Mouse (Mus musculus) CD4-positive, CD25-positive, alpha-beta regulatory T cell, adult 2 months (primary cell): Measurements from ENCODE around the gene Eif2s2.
"Not testable (repeated sequence)": the region's sequence is repeated elsewhere in the genome, so short reads cannot be mapped to it uniquely, and the experiment has no call there.

Experiments used
- DNase-seq: peaks from one replicate; pipeline ENCODE4 v3.0.0-alpha.2; 2012; ENCODE audit warnings: low read depth, low spot score

Gene Eif2s2

DNA sequence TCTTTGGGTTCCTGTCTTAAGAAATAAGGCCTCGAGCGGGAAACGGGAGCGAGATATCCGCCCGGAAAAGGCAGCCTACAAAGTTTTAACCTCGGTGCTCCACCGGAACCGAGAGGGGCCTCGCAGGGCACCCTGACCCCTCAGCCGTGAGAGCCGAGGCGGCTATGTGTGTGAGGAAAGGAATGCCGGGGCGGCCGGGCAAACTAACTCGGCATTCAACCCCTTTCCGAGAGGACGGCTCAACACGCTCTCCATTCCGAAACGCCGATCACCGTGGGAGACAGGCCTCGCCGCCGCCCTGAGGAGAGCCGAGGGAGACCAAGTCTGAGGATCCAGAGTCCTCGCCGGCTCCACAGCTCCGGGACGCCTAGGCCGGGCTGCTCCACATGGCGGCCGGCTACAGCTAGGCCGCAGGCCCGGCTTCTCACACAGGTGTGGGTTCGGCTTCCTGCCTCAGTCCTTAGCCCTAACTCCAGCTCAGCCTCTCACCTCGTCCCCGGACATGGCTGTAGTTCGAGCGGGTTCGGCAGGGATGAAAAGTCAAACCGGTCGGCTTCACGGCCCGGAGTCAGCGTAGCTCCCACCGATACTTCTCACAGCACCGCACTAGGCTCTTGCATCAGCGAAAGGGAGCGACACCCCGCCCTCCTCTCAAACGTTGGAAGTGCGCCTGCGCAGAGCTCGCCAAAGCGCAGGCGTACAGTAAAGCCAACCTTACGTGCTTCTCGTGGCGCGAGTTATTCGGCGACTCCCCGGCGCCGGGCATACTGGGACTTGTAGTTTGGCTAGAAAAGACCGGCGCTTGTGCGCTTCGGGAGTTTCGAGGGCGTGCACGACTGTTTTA lies at the start of gene Eif2s2:
Gene Eif2s2, minus strand, starts transcription at position 735 of the 844 bp plus-strand sequence.
- peak; percentile 98 for DNase-seq

DNA sequence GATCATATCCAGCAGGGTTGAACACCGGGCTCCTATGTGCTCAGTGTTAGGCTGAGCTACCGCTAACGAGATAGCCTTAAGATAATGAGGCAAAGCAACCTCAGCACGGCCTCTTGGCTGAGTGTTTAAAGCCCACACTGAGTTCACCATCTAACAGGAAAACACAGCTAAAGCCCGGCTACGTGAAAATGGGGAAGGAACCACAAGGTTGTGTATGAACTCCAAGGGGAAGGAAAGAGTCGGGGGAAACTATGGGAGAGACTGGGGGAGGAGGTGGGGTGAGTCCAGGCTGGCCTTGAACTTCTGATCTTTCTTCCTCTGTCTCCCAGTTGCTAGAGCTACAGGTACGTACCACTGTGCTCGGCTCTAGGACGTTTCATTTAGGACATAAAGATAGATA lies 49.2 kb upstream of the Eif2s2 start:
- DNase-seq = no peak

DNA sequence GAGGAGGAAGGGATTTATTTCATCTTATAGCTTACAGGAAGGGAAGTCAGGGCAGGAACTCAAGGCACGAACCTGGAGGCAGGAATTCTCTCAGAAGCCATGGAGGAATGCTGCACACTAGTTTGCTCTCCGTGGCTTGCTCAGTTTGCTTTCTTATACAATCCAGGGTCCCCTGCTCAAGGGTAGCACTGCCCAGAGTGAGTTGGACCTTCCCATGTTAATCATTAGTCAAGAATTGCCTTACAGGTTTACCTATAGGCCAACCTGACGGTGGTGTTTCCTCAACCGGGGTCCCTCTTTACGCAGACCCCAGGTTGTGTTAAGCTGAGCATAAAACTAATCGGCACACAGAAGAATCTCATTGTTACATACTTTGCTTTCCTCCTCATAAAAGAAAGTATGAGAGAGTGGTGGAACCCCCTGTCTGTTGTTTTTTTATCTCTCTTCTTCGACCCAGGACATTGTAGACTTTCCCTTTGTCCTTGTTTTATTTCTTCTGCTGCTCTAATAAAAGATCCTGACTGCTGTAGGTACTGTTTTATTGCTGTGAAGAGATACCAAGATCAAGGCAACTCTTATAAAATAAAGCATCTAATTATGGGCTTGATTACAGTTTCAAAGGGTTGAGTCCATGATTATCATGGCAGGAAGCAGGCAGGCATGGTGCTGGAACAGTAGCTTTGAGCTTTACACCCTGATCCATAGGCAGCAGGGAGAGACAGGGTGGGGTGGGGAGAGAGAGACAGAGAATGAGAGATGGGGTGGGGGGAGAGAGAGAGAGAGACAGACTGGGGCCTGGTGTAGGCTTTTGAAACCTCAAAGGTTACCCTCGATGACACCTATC lies 45.0 kb upstream of the Eif2s2 start:
- no peak for DNase-seq

DNA sequence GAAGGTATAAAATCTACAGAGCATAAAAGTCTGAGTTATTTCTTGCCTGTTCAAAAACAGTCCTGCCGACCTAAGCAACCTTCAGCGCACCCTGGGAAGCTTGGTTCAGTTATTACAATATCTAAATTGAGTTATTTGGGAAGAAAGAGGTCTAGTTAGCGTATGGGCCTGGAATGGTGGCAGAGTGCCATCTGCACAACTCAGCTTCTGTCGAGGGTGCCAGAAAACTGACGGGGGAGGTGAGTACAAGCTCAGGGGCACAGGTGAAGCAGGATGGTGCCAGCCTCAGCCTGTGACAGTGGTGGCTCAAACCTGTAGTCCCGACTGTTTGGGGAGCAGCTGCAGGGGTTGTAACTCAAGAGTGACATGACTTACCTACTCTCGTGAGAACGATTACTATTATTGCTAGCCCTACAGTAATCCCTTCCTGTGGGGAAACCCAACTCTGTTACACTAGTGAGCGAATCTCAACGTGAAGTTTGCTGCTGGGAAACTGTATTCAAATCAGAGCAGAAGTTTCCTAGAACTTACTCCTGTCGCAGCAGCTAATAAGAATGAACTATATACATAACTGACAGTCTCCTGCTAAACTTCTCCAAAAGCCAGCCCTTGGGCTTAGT lies 43.9 kb upstream of the Eif2s2 start:
- DNase-seq = no peak

DNA sequence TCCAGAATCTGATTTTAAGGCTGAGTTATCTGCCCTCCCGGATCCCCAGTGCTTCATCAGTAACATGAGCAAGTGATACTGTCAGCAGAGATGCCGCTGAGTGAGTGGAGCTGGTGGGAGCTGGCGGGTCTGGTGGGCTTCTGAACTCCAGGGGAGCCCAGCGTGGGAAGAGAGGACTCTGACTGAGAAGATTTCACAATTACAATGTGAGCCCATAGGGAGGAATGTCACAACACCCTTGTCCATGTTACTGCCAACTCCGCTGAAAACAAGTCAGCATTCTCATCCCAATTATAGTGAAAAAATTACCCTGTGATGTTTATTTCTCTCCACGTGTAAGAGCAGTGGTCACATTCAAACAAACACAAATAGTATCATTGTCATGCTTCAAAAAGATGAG lies 43.4 kb upstream of the Eif2s2 start:
- DNase-seq = no peak

DNA sequence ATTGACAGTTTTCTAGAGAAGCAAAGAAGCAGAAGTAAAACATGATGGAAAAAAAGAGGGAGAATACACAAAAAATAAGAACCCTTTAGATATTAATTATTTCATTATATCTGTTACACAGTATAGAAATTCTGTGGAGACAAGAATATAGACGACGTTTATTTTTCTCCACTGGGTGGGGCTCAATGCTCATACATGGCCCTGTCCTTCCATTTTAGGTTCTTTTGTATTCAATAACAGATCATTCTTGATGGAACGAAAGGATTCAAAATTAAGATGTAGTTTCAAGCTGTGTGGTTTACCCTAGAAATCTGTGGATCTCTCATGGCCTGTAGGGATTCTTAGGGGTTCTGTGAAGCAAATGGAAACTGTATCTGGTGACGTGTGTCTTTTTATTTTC lies 41.1 kb upstream of the Eif2s2 start:
- DNase-seq = peak; percentile 59

DNA sequence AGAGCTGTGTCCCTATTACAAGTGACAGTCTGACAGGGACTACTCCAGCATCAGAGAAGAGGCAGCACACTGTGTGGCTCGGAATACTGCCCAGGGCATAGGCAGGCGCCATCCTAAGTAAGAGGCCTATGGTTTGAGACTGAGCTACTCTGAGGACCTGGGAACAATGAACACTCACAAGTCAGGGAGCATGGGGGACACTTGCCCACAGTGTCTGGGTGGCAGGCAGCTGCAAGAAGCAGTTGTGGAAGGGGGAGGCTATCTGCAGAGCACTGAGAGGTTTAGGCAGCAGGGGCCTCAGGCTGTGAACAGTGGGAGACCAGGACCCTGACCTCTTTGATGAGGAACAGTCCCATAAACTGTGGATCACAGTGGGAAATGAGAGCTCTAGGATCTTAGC lies 35.6 kb upstream of the Eif2s2 start:
- no peak for DNase-seq

DNA sequence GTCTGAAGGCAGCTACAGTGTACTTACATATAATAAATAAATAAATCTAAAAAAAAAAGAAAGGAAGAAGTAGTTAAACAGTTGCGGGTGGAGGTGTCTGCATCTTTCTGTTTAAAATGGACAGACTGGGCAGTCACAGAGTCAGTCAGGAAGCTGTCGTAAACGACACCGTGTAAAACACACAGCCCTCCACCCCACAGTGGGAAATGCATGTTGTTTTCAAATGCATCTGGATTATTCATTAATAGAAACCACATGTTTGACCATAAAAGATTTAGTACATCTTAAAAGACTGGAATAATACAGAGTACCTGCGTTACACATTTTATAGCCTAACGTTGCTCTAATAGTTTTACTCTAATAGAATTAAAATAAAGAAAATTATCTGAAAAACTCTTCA lies 34.1 kb upstream of the Eif2s2 start:
- no peak for DNase-seq

DNA sequence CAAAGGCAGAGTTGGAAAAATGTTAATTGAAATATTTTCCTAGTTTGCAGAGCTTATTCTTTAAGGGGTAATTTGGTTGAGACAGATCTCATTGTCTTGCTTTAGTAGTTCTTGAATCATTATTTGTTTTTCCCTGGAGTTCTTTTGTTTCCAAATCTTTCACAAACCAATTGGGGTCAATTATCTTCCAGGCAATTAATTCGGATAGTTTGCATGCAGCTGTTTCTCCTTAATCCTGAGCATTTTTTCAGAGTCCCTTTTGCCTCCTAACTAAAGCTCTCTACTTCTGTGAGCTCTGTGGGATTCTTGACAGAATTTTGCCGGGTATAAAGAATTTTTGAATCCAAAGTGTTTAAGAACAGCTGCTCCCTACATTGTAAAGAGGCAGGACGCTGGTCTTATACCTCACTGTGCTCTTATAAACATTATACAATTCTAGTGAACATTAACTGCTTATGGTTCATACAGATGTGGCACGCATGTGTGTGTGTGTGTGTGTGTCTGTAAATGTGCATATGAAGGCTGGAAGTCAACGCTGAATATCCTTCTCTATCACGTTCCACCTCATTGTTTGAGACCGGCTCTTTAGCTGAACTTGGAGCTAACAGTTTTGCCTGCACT lies 32.8 kb upstream of the Eif2s2 start:
- no peak for DNase-seq

DNA sequence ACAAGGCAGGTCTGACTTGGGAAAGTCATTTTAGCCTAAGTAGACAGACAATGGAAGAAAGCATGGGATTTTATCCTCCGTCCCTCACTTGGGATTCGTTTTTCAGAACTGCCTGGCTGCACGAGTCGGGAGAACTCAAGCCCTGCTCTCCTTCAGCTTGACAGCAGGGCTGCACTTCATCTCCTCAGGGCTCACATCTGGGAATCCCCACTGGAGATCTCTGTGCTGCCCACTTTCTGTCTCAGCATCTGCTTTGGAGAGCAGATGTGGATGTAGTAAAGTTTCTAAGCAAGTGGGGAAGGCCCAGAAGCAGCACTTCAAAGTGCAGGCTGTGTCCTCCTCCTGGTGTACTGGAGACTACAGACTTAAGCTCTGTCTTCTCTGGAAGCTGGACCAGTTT lies 29.4 kb upstream of the Eif2s2 start:
- DNase-seq = not testable (repeated sequence)

DNA sequence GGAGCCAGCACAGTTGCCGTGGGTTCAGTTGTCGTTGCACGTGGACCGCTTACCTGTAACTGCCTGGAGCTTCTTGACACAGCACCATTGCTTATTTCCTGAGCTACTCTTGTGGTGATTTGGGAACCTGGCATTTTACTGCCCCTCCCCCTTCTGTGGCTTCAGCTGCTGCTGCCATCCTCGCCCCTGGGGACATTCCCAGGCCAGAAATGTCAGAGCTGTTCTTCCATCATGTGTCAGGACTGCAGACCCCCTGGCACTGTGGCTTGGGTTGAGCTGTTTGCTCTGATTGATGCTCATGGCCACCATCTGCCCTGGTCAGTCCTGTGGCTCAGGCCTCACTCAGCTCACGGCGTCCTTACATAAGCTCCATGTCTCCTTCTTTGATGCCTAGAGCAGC lies 28.2 kb upstream of the Eif2s2 start:
- no peak for DNase-seq

DNA sequence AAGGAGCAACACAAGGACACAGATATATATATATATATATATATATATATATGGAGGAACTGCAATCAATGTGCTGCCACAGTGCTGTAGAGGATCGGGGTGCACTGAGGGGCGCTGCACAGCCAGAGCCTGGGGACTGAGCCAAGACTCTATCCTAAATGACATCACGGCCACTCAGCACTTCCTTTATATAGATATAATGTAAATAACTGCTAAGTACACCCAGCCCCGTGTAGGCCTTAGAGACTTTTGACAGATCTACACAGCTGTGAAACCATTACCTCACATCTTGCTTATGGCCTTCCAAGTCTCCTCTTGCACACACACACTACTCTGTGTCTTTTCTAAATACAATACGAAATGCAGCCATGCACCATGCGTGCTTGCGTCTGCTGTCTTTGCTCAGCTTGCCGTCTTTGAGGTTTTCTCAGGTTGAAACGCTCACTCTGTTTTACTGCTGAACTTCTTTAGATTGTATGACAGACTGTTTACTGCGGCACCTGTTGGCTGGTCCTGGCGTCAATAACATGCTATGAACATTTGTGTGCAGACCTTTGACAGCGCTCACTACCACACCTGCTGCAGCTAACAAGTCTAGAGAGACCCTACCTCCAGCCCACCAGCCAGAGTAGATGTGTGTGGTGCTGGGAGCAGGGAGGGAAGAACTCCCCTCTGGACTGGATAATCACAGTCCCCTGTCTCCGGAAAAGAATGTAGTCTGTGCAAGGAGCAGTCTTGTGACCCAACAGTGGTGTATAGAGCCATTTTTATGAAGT lies 25.3 kb upstream of the Eif2s2 start:
- no peak for DNase-seq

DNA sequence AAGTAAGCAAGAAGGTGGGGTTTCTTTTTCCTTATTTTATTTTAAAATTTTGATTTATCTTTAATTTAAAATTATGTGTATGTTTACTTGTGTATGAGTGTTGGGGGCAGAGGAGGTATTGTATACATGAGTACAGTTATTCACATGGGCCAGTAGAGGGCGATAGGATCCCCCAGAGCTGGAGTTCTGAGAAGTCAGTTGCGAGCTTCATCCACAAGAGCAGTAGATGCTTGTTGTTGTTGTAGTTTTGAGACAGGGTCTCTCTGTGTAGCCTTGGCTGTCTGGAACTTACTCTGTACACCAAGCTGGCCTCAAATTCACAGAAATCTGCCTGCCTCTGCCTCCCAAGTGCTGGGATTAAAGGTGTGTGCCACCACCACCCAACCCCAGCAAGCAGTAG lies 23.8 kb upstream of the Eif2s2 start:
- peak; percentile 75 for DNase-seq

DNA sequence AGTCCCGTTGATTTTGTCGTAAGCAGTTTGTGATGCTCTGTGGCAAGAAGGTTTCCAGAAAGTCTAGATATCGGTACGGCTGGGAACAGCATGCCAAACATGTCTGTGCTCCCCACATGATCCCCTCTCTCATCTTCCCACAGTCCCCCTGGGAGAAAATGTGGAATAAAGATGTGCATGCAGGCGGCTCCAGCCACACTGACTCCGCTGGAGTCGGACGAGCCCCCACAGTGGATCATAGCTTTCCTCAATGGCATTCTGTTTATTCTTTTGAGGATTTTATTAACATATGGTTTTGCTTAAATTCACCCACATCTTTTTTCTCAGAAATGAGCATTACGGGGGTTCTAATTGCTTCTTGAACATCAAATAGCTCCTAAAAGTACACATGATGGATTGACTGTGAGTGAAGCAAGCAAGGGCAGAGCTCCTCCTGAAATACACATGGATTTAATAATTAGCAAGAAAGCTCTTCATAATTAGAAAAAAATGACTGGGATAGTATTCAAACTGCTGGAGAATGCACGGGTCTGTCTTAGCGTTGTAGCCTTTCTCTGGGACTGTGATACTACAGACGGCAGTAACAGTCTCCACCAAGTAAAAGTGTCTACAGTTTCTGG lies 23.3 kb upstream of the Eif2s2 start:
- DNase-seq = no peak

DNA sequence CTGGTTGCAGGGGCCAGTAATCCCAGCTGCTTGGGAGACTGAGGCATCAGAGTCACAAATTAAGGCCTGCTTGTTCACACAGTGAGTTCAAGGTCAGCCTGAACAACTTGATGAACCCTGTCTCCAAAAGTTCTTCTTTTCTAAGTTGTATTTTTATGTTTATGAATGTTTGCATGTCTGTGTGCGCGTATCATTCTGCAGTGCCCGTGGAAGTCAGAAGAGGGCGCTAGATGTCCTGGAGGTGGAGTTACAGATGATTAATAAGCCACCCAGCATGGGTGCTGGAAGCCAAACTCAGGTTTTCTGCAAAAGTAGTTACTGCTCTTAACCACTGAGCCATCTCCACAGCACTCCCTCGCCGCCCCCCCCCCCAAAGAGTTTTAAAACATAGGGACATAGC lies 17.1 kb upstream of the Eif2s2 start:
- DNase-seq = peak; percentile 42

DNA sequence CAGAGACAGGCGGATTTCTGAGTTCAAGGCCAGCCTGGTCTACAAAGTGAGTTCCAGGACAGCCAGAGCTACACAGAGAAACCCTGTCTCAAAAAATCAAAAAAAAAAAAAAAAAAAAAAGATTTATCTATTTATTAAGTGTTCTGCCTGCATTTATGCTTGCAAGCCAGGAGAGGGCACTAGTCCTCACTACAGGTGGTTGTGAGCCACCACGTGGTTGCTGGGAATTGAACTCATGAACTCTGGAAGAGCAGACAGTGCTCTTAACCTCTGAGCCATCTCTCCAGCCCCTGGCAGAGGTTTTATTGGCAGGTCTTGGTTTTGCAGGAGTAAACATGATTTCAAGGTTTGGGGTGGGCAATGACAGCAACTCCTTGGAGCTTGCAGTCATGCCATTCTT lies 15.5 kb upstream of the Eif2s2 start:
- DNase-seq = peak; percentile 67

DNA sequence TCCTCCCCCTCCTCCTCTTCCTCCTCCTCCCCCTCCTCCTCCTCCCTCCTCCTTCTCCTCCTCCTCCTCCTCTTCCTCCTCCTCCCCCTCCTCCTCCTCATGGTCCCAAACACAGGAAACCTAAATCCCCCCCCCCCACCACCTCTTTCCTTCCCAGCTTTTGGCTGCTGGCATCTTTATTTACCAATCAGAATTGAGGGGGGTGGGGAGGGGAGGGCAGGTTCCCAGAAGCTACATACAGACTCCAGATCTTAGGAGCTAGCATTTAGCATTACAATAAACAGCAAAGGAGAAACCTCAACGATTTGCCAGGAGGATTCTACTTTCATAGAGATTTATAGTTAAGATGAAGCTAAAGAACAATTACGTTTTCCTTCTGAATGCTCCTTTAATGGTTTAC lies 13.1 kb upstream of the Eif2s2 start:
- DNase-seq = no peak

DNA sequence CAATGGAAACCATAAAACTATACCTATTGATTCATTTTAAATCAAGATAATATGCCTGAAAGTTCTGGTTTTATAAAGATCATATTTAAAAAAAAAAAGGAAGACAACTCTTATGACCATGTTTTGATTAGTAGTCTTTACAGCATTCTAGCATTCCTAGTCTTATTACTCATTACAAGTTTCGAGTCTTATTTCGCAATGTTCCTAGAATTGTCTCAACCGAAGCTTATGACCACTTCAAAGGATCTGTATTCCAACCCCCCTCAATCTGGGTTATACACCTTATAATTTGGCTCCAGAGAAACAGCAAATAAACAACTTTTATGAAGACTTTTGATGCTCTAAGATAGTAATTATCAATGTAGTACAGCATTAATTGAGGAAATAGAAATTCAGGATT lies 9.4 kb upstream of the Eif2s2 start:
- no peak for DNase-seq

DNA sequence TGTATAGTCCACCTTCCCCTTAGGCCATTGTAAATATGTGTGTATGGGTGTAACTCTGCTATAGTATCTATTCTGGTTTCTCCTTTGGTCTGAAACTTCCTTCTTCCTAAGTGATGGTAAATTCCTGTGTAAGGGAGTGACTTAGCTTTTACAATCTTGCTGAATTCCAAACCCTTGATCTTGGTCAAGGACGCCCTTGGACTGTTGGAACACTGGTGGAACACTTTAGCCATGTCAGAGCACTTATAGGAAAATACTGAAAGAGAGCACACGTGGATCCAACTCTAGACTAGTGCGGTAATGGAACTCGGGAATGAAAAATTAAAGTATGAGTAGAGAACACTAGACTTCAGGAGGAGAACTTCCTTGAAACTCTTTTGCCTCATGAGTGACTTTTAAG lies 6.7 kb upstream of the Eif2s2 start:
- not testable (repeated sequence) for DNase-seq

DNA sequence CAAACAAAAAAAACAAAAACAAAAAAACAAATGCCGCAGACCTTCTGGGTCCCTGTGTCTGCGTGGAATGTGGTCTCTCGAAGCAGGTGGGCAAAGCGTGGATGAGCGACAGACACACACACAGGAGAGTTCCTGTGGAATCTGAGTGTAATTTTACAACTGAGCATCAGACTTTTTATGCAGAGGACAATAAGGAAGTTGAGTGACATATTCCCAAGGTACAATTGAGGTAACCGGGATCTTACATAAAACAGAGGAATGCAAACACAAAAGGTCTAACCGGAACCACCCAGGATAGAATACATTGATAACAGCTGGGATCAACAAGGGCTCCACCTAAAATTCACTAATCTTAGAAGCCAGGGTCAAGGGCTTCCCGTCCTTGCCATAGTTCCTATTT lies 6.3 kb upstream of the Eif2s2 start:
- not testable (repeated sequence) for DNase-seq

DNA sequence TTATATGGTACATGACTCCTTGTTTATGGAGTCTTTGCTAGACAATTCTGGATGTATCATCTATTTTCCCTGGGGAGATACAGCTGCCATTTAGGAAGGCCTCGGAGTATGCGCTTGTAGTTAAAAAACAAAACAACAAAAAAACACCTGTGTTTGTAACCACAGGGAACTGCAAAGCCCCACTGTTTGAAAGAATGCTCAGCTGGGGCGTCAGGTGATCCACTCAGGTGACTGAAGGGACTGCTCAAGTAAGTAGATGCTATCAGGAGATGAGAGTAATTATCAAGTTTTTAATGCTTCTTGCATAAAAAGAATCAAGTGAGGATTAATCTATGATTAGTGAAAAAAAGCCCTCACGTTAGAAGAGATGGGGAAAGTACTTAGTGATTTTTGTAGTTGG lies 813 bp upstream of the Eif2s2 start:
- DNase-seq = no peak
